Mouse (Mus musculus): ENCODE results near the gene Mfsd12.

DNA sequence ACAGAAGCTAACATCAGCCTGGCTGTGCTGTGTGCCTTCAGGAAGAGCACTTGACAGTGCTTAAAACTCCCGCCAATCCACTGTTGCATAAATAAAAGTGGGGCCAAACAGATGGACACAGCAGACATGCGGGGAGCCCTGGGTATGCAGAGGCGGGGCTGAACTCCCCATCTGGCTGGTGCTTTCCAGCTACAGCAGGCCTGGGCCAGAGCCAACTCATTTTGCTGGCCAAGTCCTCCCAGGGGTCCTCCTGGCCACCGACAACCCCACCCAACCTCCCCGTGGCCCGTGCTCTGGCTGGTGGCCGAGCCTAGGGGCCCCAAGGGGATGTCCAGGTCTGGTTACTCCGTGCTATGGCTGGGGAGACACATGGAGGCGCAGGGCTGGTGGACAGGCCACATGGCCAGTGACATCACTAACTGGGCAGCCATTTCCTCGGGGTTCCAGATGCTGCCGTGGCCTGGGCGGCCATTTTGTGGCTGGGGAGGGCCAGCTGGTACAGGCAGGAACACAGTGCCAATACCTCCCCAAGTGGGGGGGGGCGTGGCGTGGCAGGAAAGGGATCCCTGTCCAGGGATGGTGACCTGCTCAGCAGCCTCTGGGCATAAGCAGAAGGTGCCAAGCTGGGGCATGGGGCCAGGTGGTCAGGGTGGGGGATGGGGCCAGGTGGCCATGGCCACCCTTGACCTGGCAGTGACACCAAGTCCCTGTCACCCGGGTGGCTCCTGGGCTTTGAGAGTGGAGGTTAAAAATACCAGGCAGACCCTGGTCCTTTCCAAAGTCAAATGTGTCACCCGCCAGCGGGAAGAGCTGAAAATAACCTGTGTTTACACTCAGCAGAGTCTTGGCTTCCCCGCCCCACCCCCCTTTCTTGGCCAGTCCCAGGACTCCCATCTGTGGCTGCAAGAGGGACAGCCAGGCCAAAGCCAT, 54.4 kb downstream of the Mfsd12 start:
- TF ChIP-seq CTCF (IDR thresholded peaks at IDR 0.05; ENCODE audit: low read depth, low read length) = no peak
- no peak for TF ChIP-seq POLR2A (IDR thresholded peaks at IDR 0.05; ENCODE audit: borderline replicate concordance, low read depth, low read length)

Data from bone marrow macrophage, adult 2 months (primary cell).